Mouse (Mus musculus): Measurements from ENCODE around the gene Serpinb1b.
"Not testable (repeated sequence)": the region's sequence is repeated elsewhere in the genome, so short reads cannot be mapped to it uniquely, and the experiment has no call there.

Serpinb1b gene

GRCm38 (mm10) chr13:33078056-33078705 is at the start of gene Serpinb1b:
Serpinb1b (plus strand) TSS chr13:33078575.
- DNase-seq = no peak

- not testable (repeated sequence) for DNase-seq
These were observed 48.9 kb upstream of the Serpinb1b start for GRCm38 (mm10) chr13:33029478-33029877.

GRCm38 (mm10) chr13:33030281-33030680 is 48.1 kb upstream of the Serpinb1b start:
- DNase-seq = no peak

GRCm38 (mm10) chr13:33035506-33035905 is 42.9 kb upstream of the Serpinb1b start:
- DNase-seq = no peak

GRCm38 (mm10) chr13:33043542-33043941 is 34.8 kb upstream of the Serpinb1b start:
- DNase-seq = no peak

GRCm38 (mm10) chr13:33047234-33047633 is 31.1 kb upstream of the Serpinb1b start:
- DNase-seq = no peak

- DNase-seq = no peak
These were observed 30.2 kb upstream of the Serpinb1b start for GRCm38 (mm10) chr13:33048187-33048586.

- no peak for DNase-seq
These were observed 26.7 kb upstream of the Serpinb1b start for GRCm38 (mm10) chr13:33051697-33052096.

GRCm38 (mm10) chr13:33063048-33063447 is 15.3 kb upstream of the Serpinb1b start:
- DNase-seq = no peak

GRCm38 (mm10) chr13:33067387-33067977 is 10.9 kb upstream of the Serpinb1b start:
- no peak for DNase-seq

GRCm38 (mm10) chr13:33068164-33068563 is 10.2 kb upstream of the Serpinb1b start:
- DNase-seq = no peak

GRCm38 (mm10) chr13:33071776-33072175 is 6.6 kb upstream of the Serpinb1b start:
- no peak for DNase-seq

- DNase-seq = peak; percentile 51
These were observed 4.3 kb upstream of the Serpinb1b start for GRCm38 (mm10) chr13:33074029-33074428.

- DNase-seq = no peak
These were observed 2.1 kb upstream of the Serpinb1b start for GRCm38 (mm10) chr13:33076247-33076646.

- DNase-seq = no peak
These were observed 1.2 kb upstream of the Serpinb1b start for GRCm38 (mm10) chr13:33077026-33077685.

GRCm38 (mm10) chr13:33079391-33079790 is 1.0 kb downstream of the Serpinb1b start:
- peak; percentile 53 for DNase-seq

- peak; percentile 31 for DNase-seq
These were observed 2.0 kb downstream of the Serpinb1b start for GRCm38 (mm10) chr13:33080356-33080755.

- no peak for DNase-seq
These were observed 5.5 kb downstream of the Serpinb1b start for GRCm38 (mm10) chr13:33083834-33084233.

GRCm38 (mm10) chr13:33084975-33085694 is 6.8 kb downstream of the Serpinb1b start:
- no peak for DNase-seq

- DNase-seq = peak; percentile 28
These were observed 7.5 kb downstream of the Serpinb1b start for GRCm38 (mm10) chr13:33085695-33086432.

- DNase-seq = no peak
These were observed 11.2 kb downstream of the Serpinb1b start for GRCm38 (mm10) chr13:33089566-33089965.

- DNase-seq = no peak
These were observed 12.2 kb downstream of the Serpinb1b start for GRCm38 (mm10) chr13:33090546-33090945.

GRCm38 (mm10) chr13:33091306-33091705 is 12.9 kb downstream of the Serpinb1b start:
- DNase-seq = no peak
